Mouse (Mus musculus) skeletal muscle tissue, adult 2 months (tissue): Measurements from ENCODE around the gene Grin2c.
A peak's percentile ranks its signal among the peaks of the same experiment; 100 is the strongest.

Experiments used
- DNase-seq: peaks from one replicate; pipeline ENCODE4 v3.0.0-alpha.2; 2012; ENCODE audit warnings: low read depth, low spot score

The Grin2c gene

DNA sequence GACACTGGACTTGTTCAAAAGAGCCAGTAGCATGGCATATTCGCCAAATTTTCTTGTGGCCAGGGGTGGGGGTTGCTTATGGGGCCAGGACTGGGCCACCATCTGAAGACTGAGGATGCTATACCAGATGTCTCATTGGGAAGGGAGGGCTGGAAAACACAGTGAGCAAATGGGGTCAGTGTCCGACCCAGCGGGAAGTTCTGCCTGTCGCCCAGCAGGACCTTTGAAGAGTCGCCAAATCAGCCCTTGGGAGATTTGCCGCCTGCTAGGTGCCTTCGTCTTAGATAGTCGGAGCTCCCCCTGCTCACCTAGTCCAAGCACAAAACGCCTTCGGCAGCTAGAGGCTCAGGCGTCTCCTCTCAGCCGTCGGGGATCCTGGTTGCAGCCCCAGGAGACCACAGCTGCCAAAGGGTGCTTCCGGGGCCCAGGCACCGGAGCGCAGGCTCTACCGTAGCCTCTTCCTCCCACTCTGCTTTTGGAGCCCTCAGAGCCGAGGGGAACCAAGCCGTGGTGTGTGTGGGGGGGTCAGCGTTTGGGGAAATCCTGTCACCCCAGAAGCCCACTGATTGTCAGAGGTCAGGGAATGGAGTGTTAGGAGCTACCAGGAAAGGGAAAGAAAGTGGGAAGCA, 1.2 kb downstream of the Grin2c start:
- no peak for DNase-seq

DNA sequence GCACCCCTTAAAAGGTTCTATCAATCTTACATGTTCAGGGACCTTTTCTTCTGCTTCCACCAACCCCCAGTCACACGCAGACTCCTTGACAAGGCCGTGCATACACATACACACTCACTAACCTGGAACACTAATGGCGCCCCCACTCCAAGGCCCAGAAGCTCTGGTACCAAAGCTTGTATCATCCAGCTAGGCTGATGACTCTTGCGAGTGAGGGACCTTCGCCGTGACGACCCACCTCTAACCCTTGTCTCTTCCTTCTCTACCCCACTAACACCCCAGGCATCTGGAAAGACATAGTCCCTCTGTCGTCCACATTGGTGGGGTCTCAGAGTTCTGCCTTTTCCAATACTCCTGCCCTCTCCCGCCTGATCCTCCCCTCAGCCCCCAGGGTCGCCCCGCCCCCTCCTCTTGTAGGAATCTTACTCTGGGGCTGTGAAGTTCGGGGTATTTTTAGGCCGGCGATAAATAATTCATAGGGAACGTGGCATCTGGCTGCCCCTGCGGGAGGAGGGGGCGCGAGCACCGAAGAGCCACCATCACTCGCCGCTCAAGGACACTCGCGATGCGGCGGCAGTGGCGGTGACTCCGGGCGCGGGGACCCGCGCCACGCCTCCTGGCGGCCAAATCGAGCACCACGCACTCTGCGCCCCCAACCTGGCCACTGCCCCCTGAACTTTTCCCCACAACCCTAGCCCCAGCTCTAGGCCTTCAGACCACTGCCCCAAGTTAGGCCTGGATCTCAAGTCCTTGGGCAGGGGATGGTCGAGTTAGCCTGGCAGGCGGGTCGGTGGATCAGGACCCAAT, 2.0 kb downstream of the Grin2c start:
- DNase-seq = no peak

DNA sequence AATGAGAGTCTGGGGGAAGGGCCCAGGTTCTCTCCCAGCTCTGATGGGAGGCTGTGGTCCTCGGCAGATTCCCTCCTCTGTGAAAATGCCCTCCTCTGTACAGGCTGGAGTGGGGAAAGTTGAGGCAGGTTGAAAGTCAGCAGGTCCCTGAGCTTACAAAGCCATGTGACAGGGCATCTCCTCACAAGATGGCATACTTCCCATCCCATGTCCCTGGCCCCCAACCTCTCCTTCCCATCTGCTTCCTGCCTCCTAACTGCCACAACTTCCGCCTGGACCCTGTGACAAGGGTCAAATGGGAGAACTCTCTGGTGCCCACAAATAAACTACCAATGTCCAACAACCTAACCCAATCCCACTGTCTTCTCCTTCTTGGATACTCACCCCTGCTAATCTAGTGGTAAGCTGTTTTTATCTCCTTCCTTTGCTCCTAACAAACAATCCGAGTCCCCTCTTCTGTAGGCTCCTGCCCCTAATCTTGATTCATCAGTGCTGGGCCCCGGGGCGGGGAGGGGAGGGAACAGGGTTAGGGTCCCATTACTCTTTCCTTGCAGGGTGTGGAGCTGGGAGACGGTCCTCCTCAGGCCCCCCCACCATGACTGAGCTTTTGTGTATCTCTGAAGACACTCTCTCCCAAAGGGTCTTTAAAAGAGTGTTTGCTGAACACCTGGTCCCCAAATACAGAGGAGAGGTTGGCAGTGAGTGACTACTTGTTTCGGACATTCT, 2.7 kb downstream of the Grin2c start:
- no peak for DNase-seq

DNA sequence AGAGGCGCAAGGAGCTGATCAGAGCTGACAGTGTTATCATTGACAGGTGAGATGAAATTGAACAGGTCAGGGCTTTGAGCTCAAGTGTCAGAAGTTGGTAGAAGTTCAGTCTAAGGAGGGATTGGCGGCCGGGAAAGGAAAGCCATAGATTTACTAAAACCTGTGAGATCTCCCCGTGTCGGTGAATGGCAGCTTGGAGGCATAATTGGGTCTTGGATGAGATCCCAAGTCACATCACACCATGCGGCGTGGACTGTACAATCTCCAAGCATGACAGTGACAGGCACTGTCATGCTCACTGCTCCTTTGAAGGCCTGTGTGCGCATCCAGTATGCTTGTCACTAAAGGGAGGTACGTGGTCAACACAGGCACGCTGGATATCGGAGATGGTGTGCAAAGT, 4.1 kb downstream of the Grin2c start:
- no peak for DNase-seq

DNA sequence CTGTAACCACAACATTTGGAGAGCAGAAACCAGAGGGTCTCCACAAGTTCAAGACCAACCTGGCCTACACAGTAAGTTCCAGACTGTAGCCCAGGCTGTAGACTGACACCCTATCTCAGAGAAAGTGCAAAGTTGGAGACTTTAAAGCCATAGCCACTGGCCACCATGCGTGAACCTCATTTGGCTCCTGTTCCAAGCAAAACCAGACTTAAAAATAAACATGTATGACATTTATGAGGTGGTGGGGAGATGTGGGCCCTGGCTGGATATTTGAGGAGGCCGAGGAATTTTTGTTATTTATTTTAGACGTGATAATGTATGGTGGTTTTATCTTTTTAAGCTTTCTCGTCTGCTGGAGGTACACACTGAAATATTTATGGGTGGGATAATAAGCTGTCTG, 7.9 kb downstream of the Grin2c start:
- no peak for DNase-seq

DNA sequence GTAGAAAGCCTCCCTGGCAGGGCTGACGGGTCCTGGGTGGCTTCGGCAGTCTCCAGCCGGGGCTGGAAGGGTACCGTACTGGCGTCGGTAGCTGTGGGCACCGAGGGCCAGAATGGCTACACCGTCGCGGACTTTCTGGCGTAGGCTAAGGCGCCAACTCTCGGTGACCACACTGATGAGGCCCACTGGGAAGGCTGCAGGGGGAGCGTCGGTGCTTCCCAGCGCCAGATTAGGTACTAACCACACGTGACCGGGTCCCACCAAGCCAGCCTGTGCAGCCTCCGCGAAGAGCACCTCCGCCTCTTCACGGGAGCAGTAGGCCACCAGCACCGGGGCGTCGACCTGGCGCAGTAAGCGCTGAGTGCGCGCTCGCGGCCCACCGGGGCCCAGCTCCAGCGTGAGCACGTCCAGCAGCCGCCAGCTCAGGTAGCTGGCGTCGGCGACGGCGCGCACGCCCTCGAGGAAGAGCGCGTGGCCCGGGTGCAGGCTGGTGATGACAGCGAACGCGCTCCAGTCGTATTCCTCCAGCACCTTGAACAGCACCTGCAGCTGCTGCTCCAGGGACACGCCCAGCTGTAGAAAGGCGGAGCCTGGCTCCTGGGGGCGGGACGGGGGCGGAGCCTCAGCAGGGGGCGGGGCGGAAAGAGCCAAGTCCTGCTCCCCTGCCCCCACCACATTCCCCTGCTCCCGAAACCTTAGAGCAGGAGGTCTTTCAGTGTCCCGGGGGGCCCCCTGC, 9.1 kb downstream of the Grin2c start:
- DNase-seq = no peak

DNA sequence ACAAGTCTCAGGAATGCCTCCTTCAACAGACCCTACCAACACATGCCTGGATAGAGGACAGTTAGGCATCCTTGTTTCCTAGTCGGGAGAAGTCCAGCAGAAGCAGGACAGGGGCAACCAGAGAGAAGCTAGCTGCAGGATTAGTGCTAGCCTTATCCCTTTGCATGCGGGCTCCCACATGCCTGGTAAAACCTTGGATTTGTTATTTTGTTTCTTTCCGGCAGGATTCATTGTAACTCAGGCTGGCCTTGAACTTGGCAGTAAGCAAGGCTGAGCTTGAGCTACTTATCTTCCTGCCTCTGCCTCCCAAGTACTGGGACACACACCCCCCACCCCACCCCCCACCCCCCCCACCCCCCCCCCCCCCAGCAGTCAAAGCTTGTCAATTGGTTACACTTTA, 15.8 kb downstream of the Grin2c start:
- no peak for DNase-seq

DNA sequence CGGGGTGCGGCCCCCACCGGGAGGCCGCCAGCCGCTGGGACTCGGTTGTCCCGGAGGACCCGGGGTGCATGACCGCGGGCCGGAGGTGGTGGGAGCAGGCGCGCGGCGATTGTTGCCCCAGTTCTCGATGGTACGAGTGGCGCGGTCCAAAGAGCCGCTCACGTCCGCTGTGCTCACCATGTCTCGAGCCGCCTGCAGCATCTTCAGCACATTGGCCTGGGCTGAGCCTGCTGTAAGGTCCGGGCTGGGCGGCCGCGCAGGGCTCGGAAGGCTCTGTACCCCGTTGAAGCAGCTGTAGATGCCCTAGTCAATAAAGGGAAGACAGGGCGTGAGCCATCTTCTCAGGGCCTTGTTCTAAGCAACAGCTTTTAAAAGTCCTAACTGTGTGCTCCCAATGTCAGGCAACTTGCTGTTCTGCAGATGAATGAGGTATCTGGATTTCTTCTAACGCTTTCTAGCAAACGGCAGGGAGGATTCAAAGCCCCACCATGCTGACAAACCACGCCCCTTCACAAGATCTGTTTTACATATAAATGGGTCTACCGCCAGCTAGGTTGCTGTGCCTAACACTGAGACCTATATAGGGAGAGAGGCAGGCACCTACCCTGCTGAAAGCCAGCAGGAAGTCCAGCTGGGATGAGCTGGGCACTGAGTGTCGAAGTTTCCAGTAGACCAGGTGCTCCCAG, 16.5 kb downstream of the Grin2c start:
- DNase-seq = no peak

DNA sequence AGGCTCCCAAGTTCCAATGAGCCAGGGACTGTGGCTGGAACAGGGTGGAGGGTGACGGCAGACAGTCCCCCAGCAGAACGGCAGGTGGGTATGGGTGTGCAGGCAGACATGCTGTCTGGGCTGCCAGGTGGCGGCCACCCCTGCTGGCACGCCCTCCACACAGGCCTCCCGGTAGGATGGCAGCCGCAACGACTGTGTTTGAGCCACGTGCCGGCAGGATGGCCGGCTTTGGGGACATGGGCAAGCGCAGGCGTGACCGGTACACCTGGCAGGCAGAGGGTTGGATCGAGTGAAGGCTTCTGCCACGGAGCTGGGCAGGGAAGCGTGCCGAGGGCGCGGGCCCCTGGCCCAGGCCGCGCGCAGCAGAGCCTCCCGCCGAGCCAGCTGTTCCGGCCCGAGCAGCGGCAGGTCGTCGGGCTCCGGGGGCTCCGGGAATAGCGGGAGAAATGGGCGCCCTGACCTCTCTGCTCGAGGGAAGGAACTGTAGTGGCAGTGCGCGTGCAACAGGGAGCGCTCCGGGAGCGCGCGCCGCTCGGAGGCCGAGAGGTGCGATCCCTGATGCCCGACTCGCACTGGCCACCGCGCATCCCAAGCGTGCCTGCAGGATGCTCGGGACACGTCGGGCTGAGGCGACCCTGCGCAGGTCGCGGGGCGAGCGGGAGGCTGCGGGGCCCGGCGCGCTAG, 17.2 kb downstream of the Grin2c start:
- no peak for DNase-seq

DNA sequence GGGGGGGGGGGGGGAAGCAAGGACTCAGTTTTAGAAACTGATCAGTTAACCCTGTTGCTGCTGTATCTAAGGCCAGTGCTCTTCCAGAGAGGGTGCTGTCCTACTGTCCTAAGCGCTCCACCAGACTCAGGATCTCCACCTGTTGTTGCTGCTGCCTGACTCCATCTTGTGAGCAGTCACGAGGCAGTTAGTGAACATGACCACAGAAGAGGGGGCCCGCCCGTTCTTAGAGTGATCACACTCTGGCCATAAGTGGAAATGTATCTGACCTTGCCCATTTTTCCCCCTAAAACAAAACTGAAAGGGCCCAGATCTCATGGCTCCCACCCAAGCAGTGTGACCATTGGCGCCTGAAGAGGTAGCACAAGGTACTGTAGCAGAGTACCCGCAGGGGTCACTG, 19.1 kb downstream of the Grin2c start:
- no peak for DNase-seq

DNA sequence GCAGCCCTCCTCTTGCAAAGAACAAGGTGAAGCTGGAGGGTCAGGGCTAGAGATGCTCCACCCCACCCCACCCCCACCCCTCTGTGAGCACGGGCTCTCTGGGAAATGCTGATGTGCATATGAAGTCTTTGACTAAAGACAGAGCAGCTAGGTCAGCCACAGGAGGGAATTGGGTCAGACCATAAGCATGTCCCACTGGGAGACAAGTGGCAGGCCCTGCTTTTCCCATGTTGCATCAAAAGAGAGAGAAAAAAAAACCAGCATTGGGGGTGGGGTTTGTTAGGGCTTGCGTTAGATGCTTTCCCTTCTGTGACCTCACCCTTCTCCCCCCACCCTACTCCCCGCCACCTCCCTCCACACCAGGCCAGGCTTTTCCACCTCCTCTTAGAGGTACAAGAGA, 19.8 kb downstream of the Grin2c start:
- no peak for DNase-seq

DNA sequence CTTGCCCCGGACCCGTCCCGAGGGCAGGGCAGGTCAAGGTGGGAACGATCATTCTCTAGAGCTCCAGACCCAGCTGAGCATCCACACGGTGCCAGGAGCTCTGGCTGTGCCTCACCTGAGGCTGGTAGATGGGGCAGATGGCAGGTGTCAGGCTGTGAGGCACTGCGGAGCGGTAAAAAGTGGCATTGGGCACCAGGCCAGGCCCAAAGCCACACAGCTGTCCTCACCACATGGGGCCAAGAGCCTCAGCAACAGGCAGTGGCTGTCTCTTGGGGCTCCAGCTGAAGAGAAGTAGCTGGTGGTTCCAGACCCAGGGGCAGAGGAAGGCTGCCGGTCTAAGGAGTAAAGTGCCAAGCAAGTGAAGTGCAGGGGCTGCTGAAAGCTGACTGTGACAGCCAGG, 20.7 kb downstream of the Grin2c start:
- DNase-seq = no peak

DNA sequence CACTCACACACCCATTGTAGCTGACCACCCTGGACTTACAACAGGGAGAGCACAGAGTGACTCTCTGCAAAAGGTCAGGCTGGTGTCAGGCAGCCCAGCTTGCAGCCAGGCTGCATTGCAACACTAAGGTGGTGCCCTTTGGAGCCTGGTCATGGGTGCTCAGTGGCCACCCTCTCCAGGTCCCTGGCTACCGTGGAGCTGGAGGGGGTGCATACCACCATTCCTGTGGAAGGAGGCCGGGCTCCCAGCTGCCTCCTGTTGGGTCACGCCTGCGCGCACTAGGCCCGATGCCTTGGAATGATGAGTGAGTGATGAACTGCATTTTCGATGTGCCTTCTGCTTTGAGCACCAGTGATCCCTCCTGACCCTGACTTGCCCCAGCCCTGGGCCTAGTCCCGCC, 22.2 kb downstream of the Grin2c start:
- no peak for DNase-seq

DNA sequence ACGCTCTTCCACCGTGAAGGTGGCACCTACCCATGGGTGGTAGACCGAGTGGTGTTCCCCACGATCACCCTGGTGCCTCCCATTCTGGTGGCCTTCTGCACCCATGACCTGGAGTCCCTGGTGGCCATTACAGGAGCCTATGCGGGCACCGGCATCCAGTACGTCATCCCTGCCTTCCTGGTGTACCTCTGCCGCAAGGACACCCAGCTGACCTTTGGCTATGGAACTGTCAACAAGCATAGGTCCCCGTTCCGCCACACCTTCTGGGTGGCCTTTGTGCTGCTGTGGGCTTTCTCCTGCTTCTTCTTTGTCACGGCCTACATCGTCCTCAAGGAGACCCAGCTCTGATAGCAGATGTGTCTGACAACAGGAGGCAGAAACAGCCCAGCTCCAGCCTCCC, 23.3 kb downstream of the Grin2c start:
- no peak for DNase-seq

DNA sequence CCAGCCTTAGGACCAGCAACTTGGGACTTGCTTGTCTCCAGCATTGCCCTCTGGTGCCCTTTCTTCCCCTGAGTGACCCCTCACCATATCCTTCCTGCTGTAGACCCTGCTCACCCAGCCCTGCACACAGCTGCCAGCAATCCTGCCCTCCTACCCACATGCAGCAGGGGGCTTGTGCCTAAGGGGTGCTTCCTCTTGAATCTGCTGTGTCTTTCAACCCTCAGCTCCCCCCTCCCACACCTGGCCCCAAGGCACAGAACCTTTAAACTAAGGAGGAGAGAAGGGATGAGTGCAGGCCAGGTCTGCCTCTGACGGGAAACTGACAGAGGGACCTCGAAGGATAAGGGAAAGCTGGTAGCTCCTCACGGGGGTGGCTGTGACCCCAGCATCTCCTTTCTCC, 24.3 kb downstream of the Grin2c start:
- DNase-seq = no peak

DNA sequence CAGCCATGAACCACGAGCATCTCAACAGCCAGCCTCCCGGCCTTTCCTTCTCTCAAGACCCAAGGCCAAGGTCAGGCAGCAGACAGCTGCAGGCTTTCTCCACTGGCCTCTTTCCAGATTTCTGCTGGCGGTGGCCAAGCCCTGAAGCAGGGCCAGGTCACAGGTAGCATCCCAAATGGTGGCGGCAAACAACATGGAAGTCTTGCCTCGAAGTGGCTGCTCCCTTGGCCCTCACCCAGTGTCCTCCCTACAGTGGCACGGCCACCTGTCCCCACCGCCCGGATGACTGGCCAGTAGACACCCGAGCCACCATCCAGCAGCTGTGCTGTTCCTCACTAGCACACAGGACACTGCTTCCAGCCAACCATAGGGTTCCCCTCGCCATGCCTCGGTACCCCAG, 25.6 kb downstream of the Grin2c start:
- peak; percentile 89 for DNase-seq

DNA sequence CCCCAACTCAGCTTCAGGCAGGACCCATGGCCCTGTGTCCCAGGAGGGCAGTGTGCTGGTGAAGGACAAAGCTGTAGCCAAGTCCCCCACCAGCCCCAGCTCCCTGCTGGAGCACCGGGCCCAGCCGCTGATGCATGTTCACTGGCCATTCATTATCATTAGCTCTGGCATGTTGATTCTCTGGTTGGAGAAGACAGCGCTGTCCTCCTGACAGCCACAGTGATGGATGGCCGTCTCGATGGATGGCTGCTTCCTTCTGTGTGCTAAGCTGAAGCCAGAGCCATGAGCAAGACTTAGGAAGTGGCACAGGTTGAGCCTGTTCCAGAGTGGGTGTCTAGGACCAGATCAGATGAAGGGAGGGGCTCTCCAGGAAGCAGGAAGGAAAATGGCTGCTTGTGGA, 30.5 kb downstream of the Grin2c start:
- no peak for DNase-seq

DNA sequence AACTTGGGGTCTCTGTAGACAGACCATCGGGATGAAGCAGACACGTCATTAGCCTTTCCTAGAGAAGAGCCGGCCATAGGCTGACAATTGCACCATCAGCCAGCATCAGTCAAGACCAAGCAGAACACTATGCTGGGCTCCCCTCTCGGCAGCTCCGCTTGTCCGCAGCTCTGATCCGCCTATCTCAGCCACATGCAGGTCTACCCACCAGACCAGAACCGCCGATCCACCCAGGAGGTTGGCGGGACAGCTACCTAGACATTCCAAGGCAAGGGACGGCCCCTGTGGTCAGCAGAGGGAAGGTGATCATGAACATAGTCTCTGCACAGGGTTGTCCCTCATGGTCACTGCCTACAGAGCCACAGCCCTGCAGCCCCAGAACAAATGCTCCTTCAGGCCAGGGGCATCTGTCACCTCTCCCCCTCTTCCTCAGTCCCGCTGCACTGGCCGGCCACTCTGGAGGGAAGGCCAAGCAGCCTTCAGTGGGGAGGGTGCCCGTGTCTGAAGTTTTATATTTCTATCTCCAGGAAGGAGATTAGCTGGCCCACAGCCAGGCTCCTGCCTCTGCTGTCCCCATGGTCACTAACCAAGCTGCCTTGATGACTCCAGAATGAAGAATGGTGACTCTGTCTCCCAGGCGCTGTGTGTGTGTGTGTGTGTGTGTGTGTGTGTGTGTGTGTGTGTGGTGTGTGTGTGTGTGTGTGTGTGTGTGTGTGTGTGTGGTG, 32.6 kb downstream of the Grin2c start:
- no peak for DNase-seq

DNA sequence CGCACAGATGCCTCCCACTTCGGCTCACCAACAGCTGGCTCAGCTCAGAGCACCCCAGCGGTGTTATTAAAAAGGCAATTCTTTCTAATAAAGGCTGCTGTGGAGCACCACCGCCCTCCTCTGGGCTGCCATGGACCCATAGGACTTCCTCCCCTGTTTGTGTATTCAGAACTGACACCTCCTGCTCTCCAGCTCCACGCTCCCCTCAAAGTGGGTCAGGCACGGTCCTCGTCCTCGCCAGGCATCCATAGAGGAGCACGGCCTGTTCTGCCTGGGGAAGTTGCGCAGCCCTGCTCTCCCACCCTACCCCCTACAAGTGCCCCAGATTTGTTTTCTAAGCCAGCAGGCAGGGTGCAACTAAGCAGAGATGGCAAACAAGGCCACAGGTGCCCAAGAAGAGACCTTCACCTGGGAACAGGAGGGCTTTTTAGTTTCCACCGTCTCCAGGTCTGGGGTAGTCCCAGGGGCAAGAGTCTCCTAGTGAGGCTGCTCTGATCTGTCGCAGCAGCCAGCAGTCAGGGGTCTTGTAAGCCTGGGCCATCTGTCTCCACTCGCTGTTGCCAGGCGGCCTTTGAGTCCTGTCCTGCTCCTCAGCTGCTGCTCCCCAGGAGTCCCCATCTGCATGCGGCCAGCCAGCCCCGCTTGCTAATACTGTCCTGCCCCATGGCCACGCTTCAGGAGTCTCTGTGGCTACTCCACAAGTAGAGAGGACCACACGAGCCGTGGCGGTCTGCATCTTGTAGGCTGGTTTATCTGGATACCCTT, 33.3 kb downstream of the Grin2c start:
- no peak for DNase-seq

DNA sequence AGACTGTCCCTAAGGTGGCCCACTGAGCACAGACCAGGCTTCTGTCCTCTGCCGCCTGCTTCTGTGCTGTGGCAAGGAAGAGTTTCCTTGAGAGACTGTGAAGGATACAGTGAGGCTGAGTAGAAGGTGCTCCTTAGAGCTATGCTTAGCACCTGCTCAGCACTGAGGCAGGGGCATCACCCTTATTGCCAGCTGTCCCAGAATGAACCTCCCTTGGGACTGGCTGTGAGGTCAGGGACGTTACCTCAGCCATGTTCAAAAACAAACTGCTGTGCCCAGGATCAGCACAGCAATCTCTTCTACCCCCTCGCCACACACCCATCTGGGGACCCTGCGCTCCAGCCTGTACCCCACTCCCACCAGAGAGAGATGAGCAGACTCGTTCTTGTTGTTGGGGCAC, 34.2 kb downstream of the Grin2c start:
- DNase-seq = no peak
